Mouse (Mus musculus): ENCODE data around the gene Nusap1. TPM values are rescaled to one million over a fixed set of nuclear protein-coding genes. Genes with fewer than 3 reads are reported as not detected.

Gene Nusap1
- polyA plus RNA-seq, 1 experiment from 2014 or later: 53.3 TPM

GRCm38 (mm10) chr2:119674525-119675214, 56.6 kb downstream of the Nusap1 start, which contains the start of gene Rtf1:
Rtf1 (plus strand) TSS chr2:119675068.
- H3K9me3 ChIP-seq (replicated peaks; ENCODE audit: control insufficient read depth, low read length): no peaks in the 10 kb centered on the region
- WGBS: under 1% methylated on average over 58 of the region's 58 CpGs
- peak within 1 kb of the TSS; percentile 93 for H3K27ac ChIP-seq (ENCODE audit: low read length)
- H3K36me3 ChIP-seq (ENCODE audit: control insufficient read depth, insufficient read depth): no peaks in the 10 kb centered on the region
- no peaks in the 10 kb centered on the region for H3K27me3 ChIP-seq (ENCODE audit: control insufficient read depth, insufficient read depth, low read length)
- H3K9ac ChIP-seq (ENCODE audit: low read length): peak within 1 kb of the TSS; percentile 99
- peak within 1 kb of the TSS; percentile 81 for H3K4me2 ChIP-seq (ENCODE audit: low read depth, low read length)
- H3K4me3 ChIP-seq (ENCODE audit: low read length): peak within 1 kb of the TSS; percentile 97
- ATAC-seq (replicated peaks; ENCODE audit: extremely low read depth, insufficient read depth, low FRiP score): peak; percentile 97
- peaks cover 9% of the 10 kb centered on the region for H3K4me1 ChIP-seq (ENCODE audit: control insufficient read depth, insufficient read depth, low read length)

- ATAC-seq (replicated peaks; ENCODE audit: extremely low read depth, insufficient read depth, low FRiP score): peak; percentile 79
- Histone ChIP-seq H3K36me3 (ENCODE audit: control insufficient read depth, insufficient read depth) (no peaks in the 10 kb centered on the region), H3K27ac (ENCODE audit: low read length) (peak overlapping the region; percentile 79), H3K4me1 (ENCODE audit: control insufficient read depth, insufficient read depth, low read length) (peaks cover 9% of the 10 kb centered on the region), H3K4me3 (ENCODE audit: low read length) (peak overlapping the region; percentile 97), H3K4me2 (ENCODE audit: low read depth, low read length) (peak overlapping the region; percentile 81), H3K9ac (ENCODE audit: low read length) (peak overlapping the region; percentile 99), H3K9me3 (replicated peaks; ENCODE audit: control insufficient read depth, low read length) (no peaks in the 10 kb centered on the region), H3K27me3 (ENCODE audit: control insufficient read depth, insufficient read depth, low read length) (no peaks in the 10 kb centered on the region)
- 0% methylated on average over 39 of the region's 39 CpGs for WGBS
Measured at GRCm38 (mm10) chr2:119675215-119675784, 57.2 kb downstream of the Nusap1 start.

GRCm38 (mm10) chr2:119675831-119676230, 57.7 kb downstream of the Nusap1 start:
- H3K4me2 ChIP-seq (ENCODE audit: low read depth, low read length): peak overlapping the region; percentile 81
- no peak for ATAC-seq (replicated peaks; ENCODE audit: extremely low read depth, insufficient read depth, low FRiP score)
- WGBS: 2% methylated on average over 5 of the region's 5 CpGs
- H3K9ac ChIP-seq (ENCODE audit: low read length): peak overlapping the region; percentile 99
- H3K27me3 ChIP-seq (ENCODE audit: control insufficient read depth, insufficient read depth, low read length): no peaks in the 10 kb centered on the region
- H3K36me3 ChIP-seq (ENCODE audit: control insufficient read depth, insufficient read depth): no peaks in the 10 kb centered on the region
- peak overlapping the region; percentile 97 for H3K4me3 ChIP-seq (ENCODE audit: low read length)
- no peaks in the 10 kb centered on the region for H3K9me3 ChIP-seq (replicated peaks; ENCODE audit: control insufficient read depth, low read length)
- H3K27ac ChIP-seq (ENCODE audit: low read length): peak overlapping the region; percentile 79; the same call in 1 of the 2 replicates
- H3K4me1 ChIP-seq (ENCODE audit: control insufficient read depth, insufficient read depth, low read length): peaks cover 9% of the 10 kb centered on the region

GRCm38 (mm10) chr2:119683706-119684105, 65.6 kb downstream of the Nusap1 start:
- peaks cover 6% of the 10 kb centered on the region; the same call in 1 of the 2 replicates for H3K36me3 ChIP-seq (ENCODE audit: control insufficient read depth, insufficient read depth)
- H3K9ac ChIP-seq (ENCODE audit: low read length): no peak overlapping the region
- no peak overlapping the region for H3K4me2 ChIP-seq (ENCODE audit: low read depth, low read length)
- peaks cover 6% of the 10 kb centered on the region for H3K4me1 ChIP-seq (ENCODE audit: control insufficient read depth, insufficient read depth, low read length)
- WGBS: 95% methylated on average over 2 of the region's 2 CpGs
- no peaks in the 10 kb centered on the region for H3K9me3 ChIP-seq (replicated peaks; ENCODE audit: control insufficient read depth, low read length)
- no peak overlapping the region for H3K27ac ChIP-seq (ENCODE audit: low read length)
- no peak for ATAC-seq (replicated peaks; ENCODE audit: extremely low read depth, insufficient read depth, low FRiP score)
- H3K27me3 ChIP-seq (ENCODE audit: control insufficient read depth, insufficient read depth, low read length): no peaks in the 10 kb centered on the region
- no peak overlapping the region for H3K4me3 ChIP-seq (ENCODE audit: low read length)

GRCm38 (mm10) chr2:119692003-119692701, 74.1 kb downstream of the Nusap1 start:
- Histone ChIP-seq H3K9me3 (replicated peaks; ENCODE audit: control insufficient read depth, low read length) (no peaks in the 10 kb centered on the region), H3K4me2 (ENCODE audit: low read depth, low read length) (no peak overlapping the region), H3K4me3 (ENCODE audit: low read length) (no peak overlapping the region), H3K27ac (ENCODE audit: low read length) (no peak overlapping the region), H3K4me1 (ENCODE audit: control insufficient read depth, insufficient read depth, low read length) (peaks cover 4% of the 10 kb centered on the region; the same call in 1 of the 2 replicates), H3K27me3 (ENCODE audit: control insufficient read depth, insufficient read depth, low read length) (no peaks in the 10 kb centered on the region), H3K9ac (ENCODE audit: low read length) (no peak overlapping the region), H3K36me3 (ENCODE audit: control insufficient read depth, insufficient read depth) (0 out of 2 replicates have a peak, but pooled peaks cover 9% of the 10 kb centered on the region)
- WGBS: 74% methylated on average over 9 of the region's 9 CpGs
- no peak for ATAC-seq (replicated peaks; ENCODE audit: extremely low read depth, insufficient read depth, low FRiP score)

- Histone ChIP-seq H3K36me3 (ENCODE audit: control insufficient read depth, insufficient read depth) (0 out of 2 replicates have a peak, but pooled peaks cover 6% of the 10 kb centered on the region), H3K9me3 (replicated peaks; ENCODE audit: control insufficient read depth, low read length) (no peaks in the 10 kb centered on the region), H3K4me1 (ENCODE audit: control insufficient read depth, insufficient read depth, low read length) (peaks cover 4% of the 10 kb centered on the region; the same call in 1 of the 2 replicates), H3K27ac (ENCODE audit: low read length) (no peak overlapping the region), H3K27me3 (ENCODE audit: control insufficient read depth, insufficient read depth, low read length) (no peaks in the 10 kb centered on the region), H3K4me2 (ENCODE audit: low read depth, low read length) (no peak overlapping the region), H3K4me3 (ENCODE audit: low read length) (no peak overlapping the region), H3K9ac (ENCODE audit: low read length) (no peak overlapping the region)
- ATAC-seq (replicated peaks; ENCODE audit: extremely low read depth, insufficient read depth, low FRiP score): no peak
- WGBS: 82% methylated on average over 2 of the region's 2 CpGs
Measured at GRCm38 (mm10) chr2:119694826-119695225, 76.7 kb downstream of the Nusap1 start.

- no peaks in the 10 kb centered on the region for H3K9me3 ChIP-seq (replicated peaks; ENCODE audit: control insufficient read depth, low read length)
- H3K9ac ChIP-seq (ENCODE audit: low read length): no peak overlapping the region
- no peak overlapping the region for H3K4me3 ChIP-seq (ENCODE audit: low read length)
- WGBS: 75% methylated on average over 1 of the region's 1 CpGs
- no peak overlapping the region for H3K27ac ChIP-seq (ENCODE audit: low read length)
- H3K4me1 ChIP-seq (ENCODE audit: control insufficient read depth, insufficient read depth, low read length): no peaks in the 10 kb centered on the region
- no peak for ATAC-seq (replicated peaks; ENCODE audit: extremely low read depth, insufficient read depth, low FRiP score)
- H3K27me3 ChIP-seq (ENCODE audit: control insufficient read depth, insufficient read depth, low read length): no peaks in the 10 kb centered on the region
- 0 out of 2 replicates have a peak, but pooled peaks cover 6% of the 10 kb centered on the region for H3K36me3 ChIP-seq (ENCODE audit: control insufficient read depth, insufficient read depth)
- no peak overlapping the region for H3K4me2 ChIP-seq (ENCODE audit: low read depth, low read length)
Measured at GRCm38 (mm10) chr2:119696111-119696510, 78.0 kb downstream of the Nusap1 start.

- Histone ChIP-seq H3K9me3 (replicated peaks; ENCODE audit: control insufficient read depth, low read length) (no peaks in the 10 kb centered on the region), H3K4me2 (ENCODE audit: low read depth, low read length) (no peak overlapping the region), H3K9ac (ENCODE audit: low read length) (no peak overlapping the region), H3K27ac (ENCODE audit: low read length) (no peak overlapping the region), H3K27me3 (ENCODE audit: control insufficient read depth, insufficient read depth, low read length) (no peaks in the 10 kb centered on the region), H3K4me1 (ENCODE audit: control insufficient read depth, insufficient read depth, low read length) (no peaks in the 10 kb centered on the region), H3K36me3 (ENCODE audit: control insufficient read depth, insufficient read depth) (0 out of 2 replicates have a peak, but pooled peaks cover 2% of the 10 kb centered on the region), H3K4me3 (ENCODE audit: low read length) (no peak overlapping the region)
- ATAC-seq (replicated peaks; ENCODE audit: extremely low read depth, insufficient read depth, low FRiP score): no peak
- 90% methylated on average over 2 of the region's 2 CpGs for WGBS
Measured at GRCm38 (mm10) chr2:119698472-119698871, 80.4 kb downstream of the Nusap1 start.

GRCm38 (mm10) chr2:119699962-119700361, 81.9 kb downstream of the Nusap1 start:
- no peaks in the 10 kb centered on the region for H3K4me1 ChIP-seq (ENCODE audit: control insufficient read depth, insufficient read depth, low read length)
- peaks cover 2% of the 10 kb centered on the region; the same call in 1 of the 2 replicates for H3K36me3 ChIP-seq (ENCODE audit: control insufficient read depth, insufficient read depth)
- no peak overlapping the region for H3K9ac ChIP-seq (ENCODE audit: low read length)
- H3K27me3 ChIP-seq (ENCODE audit: control insufficient read depth, insufficient read depth, low read length): no peaks in the 10 kb centered on the region
- no peak for ATAC-seq (replicated peaks; ENCODE audit: extremely low read depth, insufficient read depth, low FRiP score)
- WGBS: 91% methylated on average over 3 of the region's 3 CpGs
- H3K4me3 ChIP-seq (ENCODE audit: low read length): no peak overlapping the region
- no peaks in the 10 kb centered on the region for H3K9me3 ChIP-seq (replicated peaks; ENCODE audit: control insufficient read depth, low read length)
- no peak overlapping the region for H3K4me2 ChIP-seq (ENCODE audit: low read depth, low read length)
- H3K27ac ChIP-seq (ENCODE audit: low read length): no peak overlapping the region
